In the genomic region with DNA sequence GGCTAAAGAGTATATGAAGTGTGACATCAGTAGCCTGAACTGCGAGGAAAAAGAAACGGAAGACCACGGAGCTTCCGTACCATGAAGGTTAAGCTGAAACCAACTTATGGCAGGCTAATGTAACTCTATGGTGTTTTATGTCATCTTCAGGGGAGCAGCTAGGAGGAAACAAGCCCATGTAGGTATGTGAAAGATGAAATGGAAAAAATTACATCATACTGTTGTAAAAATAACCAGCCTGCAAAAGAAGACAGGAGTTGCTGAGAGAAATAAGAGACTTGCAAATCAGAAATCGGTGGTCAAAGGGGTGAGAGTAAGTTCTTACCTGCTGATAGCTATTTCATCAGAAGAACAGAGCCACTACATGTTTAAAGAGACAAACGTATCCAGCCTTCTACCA, we compare ENCODE assay signal across 20 mouse cellular contexts. TPM values are rescaled to one million over a fixed set of nuclear protein-coding genes. Genes with fewer than 3 reads are reported as not detected.
DNase-seq lines count a peak whose midpoint lies in the region; ATAC-seq and TF ChIP-seq lines count a peak whose summit lies in the region.
"Had no signal": no experiment of that assay in that cellular context is flagged by ENCODE, and none has a peak within 500 bp of the region (broad histone marks: within the 10 kb centered on the region; RNA-seq: fewer than 3 reads in every experiment).

No protein-coding gene starts in this region.

- H3K27ac ChIP-seq in midbrain, embryonic 11.5 days (ENCODE audit: low read depth, low read length), result no peak overlapping the region
- H3K27ac ChIP-seq in midbrain, embryonic 14.5 days (replicated peaks; ENCODE audit: low read depth, low read length), result no peak overlapping the region
- H3K27ac ChIP-seq in CH12.LX (ENCODE audit: insufficient read depth, low read depth), result no peak overlapping the region

- no peaks in the 10 kb centered on the region for H3K4me1 ChIP-seq in midbrain, embryonic 11.5 days (ENCODE audit: control insufficient read depth, insufficient read depth, low read length)
- no peaks in the 10 kb centered on the region for H3K4me1 ChIP-seq in midbrain, embryonic 14.5 days (ENCODE audit: control insufficient read depth, insufficient read depth, low read length)
- peaks cover 11 to 27% of the 10 kb centered on the region in 2 experiments for H3K4me1 ChIP-seq in CH12.LX (ENCODE audit: control insufficient read depth in 1 of 2, insufficient read depth in 2 of 2)

- 94% methylated on average over 6 of the region's 6 CpGs for WGBS in midbrain, embryonic 11.5 days
- 90% methylated on average over 6 of the region's 6 CpGs for WGBS in midbrain, embryonic 14.5 days

- H3K4me3 ChIP-seq in midbrain, embryonic 11.5 days (ENCODE audit: low read depth, low read length), result no peak overlapping the region
- no peak overlapping the region for H3K4me3 ChIP-seq in midbrain, embryonic 14.5 days (replicated peaks; ENCODE audit: low read depth, low read length)
- H3K4me3 ChIP-seq in CH12.LX (replicated peaks in 1 of 3; ENCODE audit: low read depth in 2 of 3, low read length in 2 of 3, poor library complexity in 1 of 3), result no peak overlapping the region

- H3K4me2 ChIP-seq in midbrain, embryonic 11.5 days, result no peak overlapping the region
- no peak overlapping the region for H3K4me2 ChIP-seq in midbrain, embryonic 14.5 days (ENCODE audit: low read length)
- H3K4me2 ChIP-seq in CH12.LX (ENCODE audit: insufficient read depth, low read depth, poor library complexity, severe bottlenecking), result peak overlapping the region; percentile 62; the same call in 1 of the 2 replicates

- peak; percentile 81 for TF ChIP-seq EP300 in CH12.LX (IDR thresholded peaks at IDR 0.05; ENCODE audit: low read length)

- no peak for TF ChIP-seq RAD21 in CH12.LX (IDR thresholded peaks at IDR 0.05; ENCODE audit: low read depth, low read length)

- no peaks in the 10 kb centered on the region for H3K36me3 ChIP-seq in midbrain, embryonic 11.5 days (ENCODE audit: control insufficient read depth, insufficient read depth, low read length)
- H3K36me3 ChIP-seq in midbrain, embryonic 14.5 days (ENCODE audit: control insufficient read depth, insufficient read depth, low read length), result no peaks in the 10 kb centered on the region
- no peaks in the 10 kb centered on the region for H3K36me3 ChIP-seq in CH12.LX (replicated peaks in 1 of 2; ENCODE audit: control insufficient read depth in 1 of 2, insufficient read depth in 1 of 2, low read length in 1 of 2)
- H3K36me3 ChIP-seq: G1E had no signal

- H3K27me3 ChIP-seq in midbrain, embryonic 11.5 days (ENCODE audit: control insufficient read depth, insufficient read depth, low read length), result no peaks in the 10 kb centered on the region
- H3K27me3 ChIP-seq in midbrain, embryonic 14.5 days (ENCODE audit: control insufficient read depth, insufficient read depth, low read length), result no peaks in the 10 kb centered on the region
- H3K27me3 ChIP-seq in CH12.LX (replicated peaks), result no peaks in the 10 kb centered on the region
- H3K27me3 ChIP-seq: Patski had no signal

- H3K9me3 ChIP-seq in midbrain, embryonic 11.5 days (ENCODE audit: control insufficient read depth, low read length), result no peaks in the 10 kb centered on the region
- no peaks in the 10 kb centered on the region for H3K9me3 ChIP-seq in midbrain, embryonic 14.5 days (ENCODE audit: control insufficient read depth, low read length)
- H3K9me3 ChIP-seq in CH12.LX (replicated peaks; ENCODE audit: low read length), result no peaks in the 10 kb centered on the region
- H3K9me3 ChIP-seq: G1E had no signal

- in situ Hi-C loops in CH12.LX (cut with MboI; ENCODE audit: low pct_ligation_motif_present, low pct_unique_long_range_greater_than_20kb, low sequenced_read_pairs), result no loop called here

- no peaks in the 10 kb centered on the region for H3K79me2 ChIP-seq in CH12.LX (replicated peaks; ENCODE audit: control insufficient read depth, extremely low read depth, insufficient read depth, poor library complexity, severe bottlenecking)

- no peak for TF ChIP-seq CTCF in CH12.LX (conservative IDR thresholded peaks at IDR 0.05 in 1 of 2, IDR thresholded peaks at IDR 0.05 in 1 of 2; ENCODE audit: low read depth in 2 of 2, low read length in 2 of 2)

- ATAC-seq in midbrain, embryonic 11.5 days (ENCODE audit: low FRiP score), result no peak
- ATAC-seq in midbrain, embryonic 14.5 days (ENCODE audit: low FRiP score, low TSS enrichment), result no peak
- ATAC-seq: activated CD4-positive, CD25-positive, alpha-beta regulatory T cell, adult 4 months; CD4-positive, CD25-positive, alpha-beta regulatory T cell, adult 4 months; Patski had no signal

- TF ChIP-seq POLR2A in CH12.LX (IDR thresholded peaks at IDR 0.05; ENCODE audit: low read depth, low read length), result no peak

- peak; percentile 44 for DNase-seq in midbrain, embryonic 11.5 days (ENCODE audit: low spot score, missing footprints)
- DNase-seq in midbrain, embryonic 14.5 days, result no peak
- DNase-seq in CH12.LX (ENCODE audit: extremely low read depth), result peak; percentile 59
- DNase-seq in kidney, adult 9 months, result no peak
- DNase-seq: adrenal gland, adult 2 months; adrenal gland, adult 8-10 months; adrenal gland, postnatal 10 days; adrenal gland, postnatal 14 days; adrenal gland, postnatal 25 days; adrenal gland, postnatal 36 days; B cell, adult 2 months; cerebellum, adult 11 months; cerebellum, adult 11-12 months; cerebellum, adult 18-20 months; cerebellum, adult 2 months had no signal

- H3K9ac ChIP-seq in midbrain, embryonic 11.5 days (ENCODE audit: low read length), result no peak overlapping the region
- H3K9ac ChIP-seq in midbrain, embryonic 14.5 days (replicated peaks; ENCODE audit: low read length), result no peak overlapping the region
- no peak overlapping the region for H3K9ac ChIP-seq in CH12.LX (ENCODE audit: insufficient read depth, low read depth)

- dilution Hi-C loops in CH12.LX (cut with MboI; ENCODE audit: extremely low pct_ligation_motif_present, extremely low pct_unique_long_range_greater_than_20kb, low sequenced_read_pairs), result no loop called here

TF ChIP-seq in CH12.LX, 34 proteins besides CTCF, POLR2A, EP300 and RAD21:
- TF ChIP-seq ZNF384 (IDR thresholded peaks at IDR 0.05; ENCODE audit: low read depth, low read length) (no peak), RCOR1 (conservative IDR thresholded peaks at IDR 0.05; ENCODE audit: low read depth, low read length) (no peak), GABPA (IDR thresholded peaks at IDR 0.05; ENCODE audit: insufficient replicate concordance, low read depth, low read length) (no peak), CHD1 (IDR thresholded peaks at IDR 0.05; ENCODE audit: low read depth, low read length) (no peak), PAX5 (IDR thresholded peaks at IDR 0.05; ENCODE audit: low read length) (no peak), ZKSCAN1 (IDR thresholded peaks at IDR 0.05; ENCODE audit: borderline replicate concordance, low read depth, low read length) (no peak), NELFE (IDR thresholded peaks at IDR 0.05; ENCODE audit: low read depth, low read length) (no peak), USF2 (conservative IDR thresholded peaks at IDR 0.05; ENCODE audit: low read depth, low read length) (no peak), E2F4 (IDR thresholded peaks at IDR 0.05; ENCODE audit: insufficient replicate concordance, low read depth, low read length) (no peak), MXI1 (IDR thresholded peaks at IDR 0.05; ENCODE audit: low read depth, low read length) (no peak), BHLHE40 (IDR thresholded peaks at IDR 0.05; ENCODE audit: low read depth, low read length) (no peak), JUN (IDR thresholded peaks at IDR 0.05; ENCODE audit: insufficient read depth, low read depth, low read length) (peak; percentile 99), ZC3H11A (IDR thresholded peaks at IDR 0.05; ENCODE audit: low read depth, low read length) (no peak), SIN3A (IDR thresholded peaks at IDR 0.05; ENCODE audit: low read length) (no peak), POLR2AphosphoS2 (IDR thresholded peaks at IDR 0.05; ENCODE audit: low read depth, low read length) (no peak), ETS1 (conservative IDR thresholded peaks at IDR 0.05; ENCODE audit: low read depth, low read length) (peak; percentile 71), CHD2 (IDR thresholded peaks at IDR 0.05; ENCODE audit: low read length) (no peak), UBTF (IDR thresholded peaks at IDR 0.05; ENCODE audit: low read depth, low read length) (no peak), MYC (IDR thresholded peaks at IDR 0.05; ENCODE audit: low read depth, low read length) (no peak), TCF12 (IDR thresholded peaks at IDR 0.05; ENCODE audit: low read depth, low read length) (no peak), MAZ (IDR thresholded peaks at IDR 0.05; ENCODE audit: low read depth, low read length) (no peak), ZMIZ1 (IDR thresholded peaks at IDR 0.05; ENCODE audit: low read depth, low read length) (no peak), ELF1 (IDR thresholded peaks at IDR 0.05; ENCODE audit: low read depth, low read length) (peak; percentile 31; the same call in 1 of the 2 replicates), HCFC1 (IDR thresholded peaks at IDR 0.05; ENCODE audit: low read depth, low read length) (peak; percentile 32; the same call in 1 of the 2 replicates), SMC3 (IDR thresholded peaks at IDR 0.05; ENCODE audit: low read depth, low read length) (no peak), NRF1 (IDR thresholded peaks at IDR 0.05; ENCODE audit: low read depth, low read length) (no peak), KAT2A (IDR thresholded peaks at IDR 0.05; ENCODE audit: insufficient replicate concordance, low read length) (no peak), IRF4 (IDR thresholded peaks at IDR 0.05; ENCODE audit: low read depth, low read length) (peak; percentile 73), MAFK (IDR thresholded peaks at IDR 0.05; ENCODE audit: insufficient replicate concordance, low read length) (no peak), MEF2A (IDR thresholded peaks at IDR 0.05; ENCODE audit: borderline replicate concordance, low read depth, low read length) (peak; percentile 97), MAX (IDR thresholded peaks at IDR 0.05; ENCODE audit: low read length) (no peak), JUND (conservative IDR thresholded peaks at IDR 0.05; ENCODE audit: low read depth, low read length) (peak; percentile 97), USF1 (IDR thresholded peaks at IDR 0.05; ENCODE audit: low read depth, low read length) (no peak), TBP (conservative IDR thresholded peaks at IDR 0.05; ENCODE audit: low read depth, low read length) (no peak)
TF ChIP-seq in CH12.LX: peak in this region for 7.

RNA-seq across cellular contexts. Expression of a gene that starts 24.8 kb away (rescaled TPM):
- polyA plus RNA-seq in midbrain, embryonic 11.5 days (2014; fragmentation: Nextera tagmentation; extraction: Ambion mirVana), result 2.2 and 2.3 TPM in 2 replicates
- polyA plus RNA-seq in midbrain, embryonic 14.5 days (2014; fragmentation: Nextera tagmentation; extraction: Ambion mirVana), result 20.6 and 25.7 TPM in 2 replicates
- total RNA-seq in CH12.LX (2012; rRNA removed) (not detected in 2 replicates), CH12.LX (2014; rRNA removed) (not detected in 2 replicates)
- 0.04 TPM in 1 of 2 replicates, not detected in the other for polyA plus RNA-seq in CH12.LX (2012; ENCODE audit: insufficient read length, low read depth)
- total RNA-seq: MEL had no signal
- polyA plus RNA-seq: CD4-positive, CD25-positive, alpha-beta regulatory T cell, adult 4 months; G1E had no signal

Comparison
In these comparisons a context has a peak if more than half of its experiments do, and no peak if none do; other contexts are left out.
1. DNase-seq: peak in midbrain, embryonic 11.5 days (single experiment) and CH12.LX (single experiment); none in midbrain, embryonic 14.5 days (single experiment) and kidney, adult 9 months (single experiment).